Mouse (Mus musculus) ES-E14 (cell line): ENCODE results near the gene AY074887.

Source experiments
- CHD2 ChIP-seq: IDR thresholded peaks from 2 replicates; pipeline ENCODE4 v1.6.1; 2014; ENCODE audit warnings: mild to moderate bottlenecking, low read depth, low read length, inconsistent platforms
- HCFC1 ChIP-seq: IDR thresholded peaks from 2 replicates; pipeline ENCODE4 v1.6.1; 2012; ENCODE audit warnings: low read length, inconsistent platforms, borderline replicate concordance; ENCODE audit not compliant: insufficient read depth
- MAFK ChIP-seq: IDR thresholded peaks from 2 replicates; pipeline ENCODE4 v1.6.1; 2014; ENCODE audit warnings: mild to moderate bottlenecking, low read depth, low read length, inconsistent platforms; ENCODE audit not compliant: insufficient read depth
- ZC3H11A ChIP-seq: IDR thresholded peaks from 2 replicates; pipeline ENCODE4 v1.6.1; 2012; ENCODE audit warnings: low read depth, mild to moderate bottlenecking, inconsistent platforms, low read length, borderline replicate concordance

DNA sequence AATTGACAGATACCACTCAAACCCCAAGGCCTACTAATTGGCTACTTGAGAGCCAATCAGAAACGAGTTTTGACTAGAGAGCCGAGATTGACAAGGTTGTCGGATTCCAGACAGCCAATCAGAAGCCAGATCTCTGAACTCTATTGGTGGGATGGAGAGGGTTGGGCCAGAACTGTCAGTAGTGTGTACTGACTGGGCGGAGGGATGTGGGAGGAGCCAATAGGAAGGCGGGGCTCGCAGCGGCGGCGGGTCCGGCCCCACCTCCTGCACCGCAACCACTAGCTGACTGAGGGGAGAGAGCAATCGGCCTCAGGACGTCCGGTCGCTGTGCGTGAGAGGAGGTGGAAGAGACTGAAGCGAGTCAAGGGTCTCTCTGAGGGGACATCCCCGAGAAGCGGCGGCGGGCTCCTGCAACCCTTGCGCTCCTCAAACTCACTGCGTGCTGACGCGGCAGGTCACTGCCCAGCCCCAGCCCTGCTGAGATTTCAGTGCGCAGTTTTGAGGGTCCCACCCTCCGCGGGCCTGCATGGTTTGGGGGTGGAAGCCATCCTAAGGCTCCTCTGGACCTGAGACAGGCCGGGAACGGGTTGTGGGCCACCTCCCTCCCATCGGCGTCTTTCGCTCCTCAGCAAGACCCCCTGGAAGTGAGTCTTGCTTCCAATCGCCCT lies 33.7 kb downstream of the AY074887 start, which contains the start of gene Hykk:
- TF ChIP-seq CHD2: peak; percentile 87
- no peak for TF ChIP-seq ZC3H11A
- TF ChIP-seq MAFK: peak; percentile 17; the same call in 1 of the 2 replicates
- no peak for TF ChIP-seq HCFC1
